Mouse (Mus musculus) heart, postnatal 36 days (tissue): ENCODE results near the gene Prm3. TPM values are rescaled to one million over a fixed set of nuclear protein-coding genes. Genes with fewer than 3 reads are reported as not detected.
A peak's percentile ranks its signal among the peaks of the same experiment; 100 is the strongest.

ENCODE experiments used
- DNase-seq, 2 experiments: peaks; one replicate each; pipeline ENCODE4 v3.0.0; 2021 to 2022
- intact Hi-C: fragments of 180-260 bp; cut with DNase I; formaldehyde crosslinking; loops from one replicate; pipeline ENCODE4 v1.15.1; 2025
- total RNA-seq, 2 experiments: library from RNA; stranded (reverse); gene quantifications; 2 replicates each; pipeline ENCODE4 v1.2.3; 2021

The Prm3 gene
- total RNA-seq, 2 experiments from 2014 or later: not detected

DNA sequence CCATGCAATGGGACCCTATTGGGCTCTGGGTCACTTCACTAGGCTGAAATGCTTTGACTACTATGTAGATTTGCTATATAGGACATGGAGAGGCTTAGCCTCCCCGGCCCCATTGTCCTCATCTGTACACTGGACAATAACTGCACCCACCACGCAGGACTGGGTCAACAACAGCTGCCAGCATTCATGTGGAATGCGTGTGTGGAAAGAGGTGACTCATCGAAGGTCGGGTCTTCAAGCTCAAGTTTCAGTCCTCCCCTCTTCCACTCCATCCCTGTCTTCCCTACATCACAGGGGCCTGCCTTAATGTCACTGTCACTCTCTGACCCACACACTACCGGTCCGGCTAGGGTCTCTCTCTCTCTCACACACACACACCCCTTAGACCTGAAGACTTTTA, 14.4 kb downstream of the Prm3 start:
- no peak for DNase-seq
- intact Hi-C loops: no loop called here

DNA sequence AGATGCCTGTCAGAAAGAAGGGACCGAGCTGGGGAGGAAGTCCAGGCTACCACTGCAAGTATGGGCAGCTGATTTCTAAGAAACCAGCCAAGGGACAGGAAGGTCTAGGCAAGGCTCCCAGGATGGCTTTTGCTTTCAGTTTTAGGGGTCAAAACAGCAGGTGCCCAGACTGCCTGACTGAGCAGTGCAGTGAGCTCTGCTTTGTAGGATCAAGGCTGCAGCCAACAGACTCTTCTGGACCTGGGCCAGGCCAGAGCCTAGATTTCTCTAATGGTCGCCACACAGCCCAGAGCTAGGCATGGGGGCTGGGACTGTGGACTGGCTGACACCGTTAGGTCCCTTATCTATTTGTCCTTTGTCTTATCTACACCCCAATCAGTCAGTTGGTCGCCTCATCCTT, 16.0 kb downstream of the Prm3 start:
- DNase-seq: no peak
- intact Hi-C loops: no loop called here

DNA sequence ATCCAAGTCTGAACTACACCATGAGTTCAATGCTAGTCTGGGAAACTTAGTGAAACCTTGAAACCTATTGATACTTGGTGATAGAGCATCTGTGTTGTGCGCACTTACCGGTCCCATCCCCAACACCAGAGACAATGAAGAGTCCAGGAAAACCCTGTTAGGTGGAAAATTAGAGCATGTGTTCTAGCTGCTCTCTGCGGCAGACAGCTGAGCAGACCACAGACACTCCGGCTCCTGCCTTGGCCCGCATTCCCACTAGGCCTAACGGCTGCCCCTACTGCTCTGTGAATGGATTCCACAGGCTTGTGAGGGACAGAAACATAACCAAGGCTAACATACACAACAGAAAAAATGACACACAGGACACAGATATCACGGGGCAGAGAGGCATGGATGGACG, 17.2 kb downstream of the Prm3 start:
- no peak for DNase-seq
- intact Hi-C loops: no loop called here

DNA sequence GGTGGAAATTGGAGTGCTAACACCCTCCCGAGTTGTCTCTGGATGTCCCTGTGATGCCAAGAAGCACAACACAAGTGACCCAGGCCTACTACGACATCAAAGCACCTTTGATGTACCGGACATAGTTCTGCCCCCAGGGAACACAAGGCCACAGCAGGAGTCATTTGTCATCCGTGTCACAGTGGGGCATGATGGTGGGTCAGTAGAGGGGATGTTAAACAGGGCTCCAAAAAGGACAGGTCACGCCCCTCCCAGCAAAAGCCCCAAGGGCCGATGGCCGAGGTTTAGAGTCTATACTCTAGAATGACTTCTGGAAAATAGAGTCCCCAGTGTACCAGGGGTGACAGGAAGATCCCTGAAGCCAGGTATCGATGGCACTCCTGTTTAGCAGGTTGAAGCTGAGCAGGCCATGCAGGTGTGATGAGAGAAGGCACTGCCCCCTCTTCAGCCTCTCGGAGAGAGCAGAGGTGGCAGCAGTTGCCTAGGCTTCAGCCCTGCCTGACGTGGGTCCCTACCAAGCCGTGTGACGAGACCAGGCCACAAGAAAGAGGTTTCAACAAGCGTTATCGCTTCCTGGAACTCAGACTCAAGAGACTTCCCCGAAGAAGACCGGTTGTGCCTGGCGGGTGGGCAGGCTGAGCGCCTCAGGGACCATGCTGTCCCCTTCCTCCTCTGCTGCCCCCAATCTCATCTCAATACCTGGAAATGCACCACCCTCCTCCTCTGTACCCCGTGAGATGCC, 18.8 kb downstream of the Prm3 start:
- DNase-seq: no peak
- intact Hi-C loops: no loop called here

DNA sequence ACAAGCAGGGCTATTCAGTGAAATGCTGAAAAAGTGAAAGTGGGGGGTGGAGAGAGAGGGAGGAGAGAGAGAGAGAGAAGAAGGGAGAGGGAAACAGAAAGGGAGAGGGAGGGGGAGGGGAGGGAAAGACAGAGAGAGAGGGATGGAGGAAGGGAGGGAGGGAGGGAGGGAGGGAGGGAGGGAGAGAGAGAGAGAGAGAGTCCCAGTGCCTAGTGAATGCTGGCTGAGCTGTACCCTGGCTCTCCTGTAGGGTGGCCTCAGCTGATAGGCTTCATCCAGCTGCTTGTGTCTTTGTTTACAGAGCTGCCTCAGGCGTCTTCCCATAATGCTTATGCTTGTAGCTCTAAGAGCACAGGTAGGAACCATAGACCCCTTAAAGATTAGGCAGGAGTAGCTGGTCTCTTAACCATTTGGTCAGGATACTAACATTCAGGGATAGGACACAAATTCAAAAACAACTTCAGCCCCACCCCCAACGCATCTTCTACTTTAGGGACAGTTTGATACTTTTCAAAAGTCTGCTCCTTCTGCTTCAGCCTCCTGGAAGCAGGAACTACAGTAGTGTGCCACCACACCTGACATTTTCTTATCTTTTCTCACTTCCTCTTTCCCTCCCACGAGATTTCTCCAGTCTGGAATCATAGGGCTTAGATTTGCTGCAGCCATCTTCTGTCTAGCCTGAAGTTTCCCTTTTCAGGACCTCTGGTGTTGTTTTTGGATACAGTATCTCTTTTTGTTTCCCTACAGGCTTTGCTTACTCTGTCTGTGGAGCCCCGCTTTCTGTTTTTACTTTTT, 20.0 kb downstream of the Prm3 start:
- no peak for DNase-seq

DNA sequence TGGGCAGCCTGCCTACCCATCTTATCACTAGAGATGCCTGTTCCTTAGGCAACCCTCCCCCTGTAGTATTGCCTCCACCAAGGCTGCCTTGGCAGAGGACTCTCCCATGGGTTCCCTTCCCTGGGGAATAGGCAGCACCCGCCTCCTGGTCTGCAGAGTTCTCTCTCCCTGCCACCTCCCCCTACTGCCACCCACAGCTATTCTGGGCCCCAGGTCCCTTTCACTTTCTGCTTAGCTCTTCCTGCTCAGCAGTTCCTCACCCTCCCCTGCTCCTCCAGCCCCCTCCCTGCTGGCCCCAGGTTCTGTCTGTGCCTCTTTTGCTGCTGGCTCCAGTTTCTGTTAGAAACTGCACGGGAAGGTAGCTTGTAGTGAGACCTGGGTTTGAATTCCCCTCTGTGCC, 21.1 kb downstream of the Prm3 start:
- no peak for DNase-seq
- intact Hi-C loops: loop anchor here (5.0 kb wide), 1 partner anchor 102 kb away; no protein-coding TSS in a partner anchor

More for the DNA sequence above, 20.0 kb downstream of the Prm3 start:
- intact Hi-C loops: no loop called here

DNA sequence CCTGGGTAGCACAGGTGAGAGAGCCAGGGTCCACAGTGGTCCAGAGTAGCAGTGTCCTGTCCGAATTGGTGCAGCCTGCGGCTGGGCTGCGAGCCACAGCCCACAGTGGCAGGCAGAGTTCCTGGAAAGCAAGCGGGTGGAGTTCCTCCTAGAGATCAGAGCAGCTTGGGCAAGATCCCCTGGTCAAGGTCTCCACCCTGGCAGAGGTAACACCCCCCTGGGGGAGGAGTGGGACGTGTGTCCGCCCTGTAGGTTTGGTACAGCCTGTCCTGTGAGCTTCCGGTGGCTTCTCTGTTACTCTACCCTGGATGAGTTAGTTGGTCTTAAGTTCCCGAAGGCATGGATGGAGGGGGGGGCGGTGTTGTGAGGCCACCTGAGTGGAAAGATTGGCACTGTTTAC, 21.9 kb downstream of the Prm3 start:
- intact Hi-C loops: loop anchor here (5.0 kb wide), 1 partner anchor 102 kb away; no protein-coding TSS in a partner anchor
- no peak for DNase-seq

DNA sequence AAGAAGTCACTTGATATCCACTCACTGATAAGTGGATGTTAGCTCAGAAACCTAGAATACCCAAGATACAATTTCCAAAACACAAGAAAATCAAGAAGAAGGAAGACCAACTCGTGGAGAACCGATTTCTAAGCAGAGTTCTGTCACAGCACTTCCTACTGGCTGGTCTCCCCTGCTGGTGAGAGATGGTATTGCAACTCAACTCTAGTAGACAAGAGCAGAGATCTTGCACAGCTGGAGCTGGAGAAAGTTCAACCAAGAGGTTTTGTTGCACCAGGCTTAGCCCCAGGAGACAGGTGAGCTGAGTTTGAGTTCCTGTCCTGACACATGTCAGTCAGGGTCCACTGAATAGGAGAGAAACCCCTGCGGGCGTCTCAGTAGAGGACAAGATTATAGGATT, 23.6 kb downstream of the Prm3 start:
- intact Hi-C loops: loop anchor here (2.0 to 5.0 kb wide), 2 partner anchors 100 to 126 kb away; no protein-coding TSS in a partner anchor
- DNase-seq: peak; percentile 73 to 75

DNA sequence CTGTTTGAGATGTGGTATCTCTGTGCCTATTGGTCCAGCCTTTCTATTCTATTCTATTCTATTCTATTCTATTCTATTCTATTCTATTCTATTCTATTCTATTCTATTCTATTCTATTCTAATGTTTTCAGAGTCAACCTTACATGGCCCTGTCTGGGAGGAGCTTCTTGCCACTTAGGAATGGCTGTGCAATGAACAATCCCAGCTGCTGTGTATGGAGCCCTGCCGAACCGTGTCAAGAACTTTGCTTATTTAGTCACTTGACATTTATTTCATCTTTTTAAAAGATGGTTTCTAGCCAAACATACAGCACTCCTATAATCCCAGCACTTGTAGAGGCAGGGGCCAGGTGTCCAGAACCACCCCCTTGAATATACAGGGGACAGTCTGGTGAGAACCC, 26.4 kb downstream of the Prm3 start:
- intact Hi-C loops: no loop called here
- DNase-seq: no peak

DNA sequence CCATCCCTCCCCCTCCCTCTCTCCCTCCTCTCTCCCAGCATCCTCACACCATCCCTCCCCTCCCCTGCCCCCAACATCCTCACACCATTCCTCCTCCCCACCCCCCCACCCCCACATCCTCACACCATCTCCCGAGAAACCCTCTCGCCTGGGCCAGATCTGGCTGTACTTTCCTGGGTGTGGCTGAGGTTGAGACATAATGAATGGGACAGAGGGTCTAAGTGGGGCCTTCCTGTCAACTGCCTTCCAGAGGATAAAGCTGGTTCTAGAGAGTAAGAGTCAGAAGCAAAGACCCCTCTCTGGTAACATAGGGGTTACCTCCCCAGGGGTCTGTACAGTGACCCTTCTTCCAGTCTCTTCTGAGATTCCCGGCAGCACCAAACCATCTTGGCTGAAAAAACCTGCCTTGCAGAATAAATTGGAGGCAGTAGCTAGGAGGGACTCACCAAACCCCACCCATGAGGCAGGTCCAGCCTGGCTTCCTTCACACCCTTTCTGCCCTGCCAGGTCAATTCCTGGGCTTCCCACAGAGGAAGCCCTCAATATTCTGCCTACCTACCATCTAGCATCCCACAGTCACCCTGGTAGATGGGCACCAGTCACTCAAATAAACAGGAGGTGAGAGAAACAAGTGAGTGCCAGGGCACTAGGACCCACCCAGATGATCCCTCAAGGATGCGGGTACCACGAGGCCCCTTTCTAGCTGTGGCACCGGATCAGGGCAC, 27.0 kb downstream of the Prm3 start:
- DNase-seq: peak in 1 of 2 experiments; percentile 28

DNA sequence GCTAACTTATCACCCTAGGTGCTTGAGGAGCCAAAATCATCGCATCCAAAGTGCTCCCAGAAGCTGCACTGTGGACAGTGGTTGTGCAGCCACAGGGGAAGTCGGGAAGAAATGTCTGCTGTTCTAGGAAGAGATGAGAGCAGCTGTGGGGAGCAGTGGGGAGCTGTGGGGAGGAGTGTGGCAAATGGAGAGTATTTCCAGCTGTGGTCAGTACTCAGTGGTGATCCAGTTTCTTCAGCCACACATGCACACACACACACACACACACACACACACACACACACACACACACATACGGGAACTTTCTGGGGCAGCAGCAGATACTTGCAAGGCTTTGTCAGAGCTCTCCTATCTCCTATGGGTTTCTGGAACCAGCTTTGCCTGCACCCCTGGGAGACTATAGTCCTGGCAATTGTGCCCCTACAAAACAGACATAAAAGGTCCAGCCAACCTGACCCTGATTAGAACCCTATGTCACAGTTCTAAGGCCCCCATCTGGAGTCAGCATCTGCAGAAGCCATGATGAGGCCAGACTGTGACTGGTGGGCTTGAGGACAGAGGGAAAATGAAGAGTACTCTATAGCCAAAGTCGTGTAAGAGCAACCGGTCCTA, 28.0 kb downstream of the Prm3 start:
- intact Hi-C loops: no loop called here
- DNase-seq: no peak

More for the DNA sequence above, 27.0 kb downstream of the Prm3 start:
- intact Hi-C loops: no loop called here

DNA sequence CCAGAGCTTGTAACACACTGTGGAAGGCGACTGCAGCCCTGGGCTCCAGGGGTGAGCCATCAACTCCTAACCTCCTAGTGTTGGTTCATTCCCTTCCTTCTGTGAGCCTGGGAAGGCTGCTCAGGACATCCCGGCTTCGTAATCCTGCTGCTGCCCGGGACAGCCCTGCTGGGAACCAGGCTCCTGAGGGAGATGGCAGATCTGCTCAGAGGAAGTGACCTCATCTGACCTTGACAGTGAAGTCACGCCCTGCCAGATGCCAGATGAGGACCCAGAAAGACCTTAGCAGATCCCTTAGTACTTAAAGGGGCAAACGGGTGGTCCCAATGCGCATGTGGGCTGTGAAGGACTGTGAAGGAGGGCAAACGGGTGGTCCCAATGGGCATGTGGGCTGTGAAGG, 29.5 kb downstream of the Prm3 start:
- DNase-seq: peak; percentile 26 to 29
- intact Hi-C loops: loop anchor here (2.0 kb wide), 2 partner anchors 18 to 32 kb away; no protein-coding TSS in a partner anchor

DNA sequence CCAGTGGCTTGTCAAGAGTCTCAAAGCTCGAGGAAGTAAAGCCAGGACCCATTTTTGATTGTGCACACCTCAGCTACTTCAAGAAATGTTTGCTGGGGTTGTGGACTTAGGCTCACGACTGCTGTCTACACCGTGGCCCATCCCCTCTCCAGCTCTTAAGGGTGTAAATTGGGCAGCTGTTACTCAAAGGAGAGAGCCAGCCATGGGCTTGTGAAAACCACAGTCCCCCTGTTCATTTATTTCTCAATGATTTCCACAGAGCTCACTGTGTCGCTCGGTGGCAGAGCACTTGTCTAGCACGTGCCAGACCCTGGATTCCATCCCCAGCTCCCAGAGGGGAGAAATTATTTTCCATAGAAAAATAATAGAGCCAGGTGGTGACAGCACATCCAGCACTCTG, 34.5 kb downstream of the Prm3 start:
- intact Hi-C loops: no loop called here
- DNase-seq: no peak

DNA sequence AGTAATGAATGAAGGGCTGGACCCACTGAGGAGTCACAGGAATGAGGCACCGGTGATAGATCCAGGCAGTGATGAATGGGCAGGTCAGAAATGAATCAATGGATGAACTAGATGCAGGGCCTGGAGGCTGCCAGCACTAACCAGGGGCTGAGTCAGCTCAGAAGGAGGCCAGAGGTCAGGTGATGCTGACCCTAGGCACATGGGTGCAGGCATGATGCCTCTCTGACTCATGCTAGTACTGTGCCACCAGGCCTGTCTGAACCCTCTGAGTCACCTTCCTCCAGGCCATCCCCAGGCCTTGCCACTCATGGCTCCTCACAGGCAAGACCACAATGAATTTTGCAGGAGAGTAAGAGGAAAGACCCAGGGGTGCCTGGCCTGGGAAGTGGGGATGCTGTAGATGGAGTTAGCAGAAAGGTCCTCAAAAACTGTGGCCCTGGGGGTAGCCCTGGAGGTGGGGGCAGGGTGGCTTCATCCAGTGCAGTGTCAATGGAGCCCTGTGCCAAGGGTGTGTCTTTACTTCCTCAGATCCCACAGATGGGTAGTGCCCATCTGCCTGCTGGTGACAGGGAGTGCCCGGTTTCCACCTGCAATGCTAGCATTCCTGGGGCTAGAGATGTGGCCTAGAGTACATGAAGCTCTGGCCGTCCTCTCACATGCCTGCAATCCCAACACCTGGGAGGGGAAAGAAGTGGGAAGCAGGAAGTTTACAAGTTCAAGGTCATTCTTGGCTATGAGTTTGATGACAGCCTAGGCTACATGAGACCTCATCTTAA, 36.0 kb downstream of the Prm3 start:
- intact Hi-C loops: no loop called here
- DNase-seq: no peak

DNA sequence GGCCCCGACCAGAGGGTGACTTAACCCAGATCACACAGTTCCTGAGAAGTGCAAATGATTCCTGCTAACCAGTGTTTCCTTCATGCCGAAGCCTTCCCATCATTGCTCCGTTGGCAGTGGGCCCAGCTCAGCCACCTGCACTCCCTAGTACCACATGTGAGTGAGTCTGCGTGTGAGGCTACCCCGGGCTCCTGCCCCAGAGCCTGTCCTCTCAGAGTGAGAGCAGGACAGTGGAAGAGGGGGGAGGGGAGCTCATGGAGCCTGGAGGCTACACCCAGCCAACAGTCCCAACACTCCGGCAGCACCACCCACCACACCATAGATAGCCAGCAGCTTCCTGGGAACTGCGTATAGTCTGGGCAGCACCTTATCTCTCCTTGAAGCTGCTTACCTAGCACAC, 40.9 kb downstream of the Prm3 start:
- DNase-seq: no peak
- intact Hi-C loops: no loop called here

DNA sequence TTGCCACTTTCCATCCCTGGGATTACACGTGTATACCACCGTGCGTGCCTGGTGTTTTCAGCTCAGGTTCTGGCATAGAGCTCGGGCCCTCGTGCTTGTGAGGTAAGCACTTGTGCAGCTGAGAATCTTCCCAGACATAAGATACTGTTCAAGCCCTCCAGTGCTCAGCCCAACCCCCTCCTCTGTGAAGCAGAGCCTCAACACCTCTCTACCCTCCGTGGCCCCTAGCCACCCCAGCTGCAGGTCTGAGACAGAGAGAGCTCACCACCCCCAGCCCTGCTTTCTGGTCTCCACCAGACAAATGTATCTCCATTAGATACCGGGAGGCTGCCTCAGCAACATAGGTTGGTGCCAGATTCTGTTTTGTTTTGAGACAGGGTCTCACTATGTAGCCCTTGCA, 41.5 kb downstream of the Prm3 start:
- no peak for DNase-seq
- intact Hi-C loops: no loop called here

DNA sequence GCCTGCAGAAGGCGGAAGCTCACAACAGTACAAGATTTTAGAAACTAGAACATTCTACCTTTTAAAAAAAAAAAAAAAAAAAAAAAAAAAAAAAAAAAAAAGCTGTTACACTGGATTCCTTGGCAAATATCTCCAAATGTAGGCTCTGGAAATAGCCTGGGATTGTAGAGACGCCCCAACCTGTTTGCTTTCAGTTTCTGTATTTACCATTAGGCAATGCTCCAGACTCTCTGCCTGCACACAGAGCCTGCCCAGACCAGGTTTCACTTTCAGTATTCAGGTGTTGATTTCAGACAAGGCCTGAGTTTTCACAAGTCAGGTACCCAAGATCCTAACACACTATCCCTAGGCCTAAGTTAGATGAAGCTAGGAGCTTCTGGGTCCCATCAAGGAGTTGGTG, 49.6 kb downstream of the Prm3 start:
- intact Hi-C loops: loop anchor here (2.0 kb wide), 1 partner anchor 44 kb away; the partner anchor contains the start of gene Socs1
- DNase-seq: peak in 1 of 2 experiments; percentile 22
